Mouse (Mus musculus): ENCODE data around the gene Gm13697. TPM values are rescaled to one million over a fixed set of nuclear protein-coding genes. Genes with fewer than 3 reads are reported as not detected.
A peak's percentile ranks its signal among the peaks of the same experiment; 100 is the strongest.
"Not testable (repeated sequence)": the region's sequence is repeated elsewhere in the genome, so short reads cannot be mapped to it uniquely, and the experiment has no call there.

The Gm13697 gene
- polyA plus RNA-seq (2015; fragmentation: Nextera tagmentation; extraction: Ambion mirVana) = not detected in 2 replicates

DNA sequence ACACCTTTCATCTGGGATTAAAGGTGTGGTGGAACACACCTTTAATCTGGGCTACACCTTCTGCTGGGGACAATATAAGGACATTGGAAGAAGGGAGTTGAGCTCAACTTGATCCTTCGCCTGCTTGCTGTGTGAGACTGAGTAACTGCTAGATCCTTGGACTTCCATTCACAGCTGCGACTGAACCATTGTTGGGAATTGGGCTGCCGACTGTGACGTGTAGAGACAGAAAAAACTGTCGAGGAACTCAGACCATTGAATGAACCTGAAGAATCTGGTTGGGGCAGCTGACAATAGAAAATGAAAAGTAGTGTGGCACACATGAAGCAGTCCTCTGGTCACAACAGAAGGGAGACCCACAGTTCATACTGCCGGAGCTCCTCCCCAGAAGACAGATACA is at the start of gene Gm13697:
TSS of gene Gm13697 (plus strand) at position 301 of the 400 bp plus-strand sequence.
- H3K9me3 ChIP-seq (ENCODE audit: control insufficient read depth); H3K36me3 ChIP-seq (ENCODE audit: control insufficient read depth, insufficient read depth); H3K4me2 ChIP-seq (replicated peaks; ENCODE audit: low read depth); H3K4me1 ChIP-seq (replicated peaks; ENCODE audit: control insufficient read depth, insufficient read depth, low read length); H3K27me3 ChIP-seq (replicated peaks; ENCODE audit: control insufficient read depth, insufficient read depth, low read length); H3K4me3 ChIP-seq (ENCODE audit: low read depth, low read length); ATAC-seq; H3K27ac ChIP-seq (ENCODE audit: low read depth, low read length); H3K9ac ChIP-seq (ENCODE audit: low read depth, low read length): not testable (repeated sequence)
- no CpG with 5 or more reads among the region's 6 CpGs for WGBS

DNA sequence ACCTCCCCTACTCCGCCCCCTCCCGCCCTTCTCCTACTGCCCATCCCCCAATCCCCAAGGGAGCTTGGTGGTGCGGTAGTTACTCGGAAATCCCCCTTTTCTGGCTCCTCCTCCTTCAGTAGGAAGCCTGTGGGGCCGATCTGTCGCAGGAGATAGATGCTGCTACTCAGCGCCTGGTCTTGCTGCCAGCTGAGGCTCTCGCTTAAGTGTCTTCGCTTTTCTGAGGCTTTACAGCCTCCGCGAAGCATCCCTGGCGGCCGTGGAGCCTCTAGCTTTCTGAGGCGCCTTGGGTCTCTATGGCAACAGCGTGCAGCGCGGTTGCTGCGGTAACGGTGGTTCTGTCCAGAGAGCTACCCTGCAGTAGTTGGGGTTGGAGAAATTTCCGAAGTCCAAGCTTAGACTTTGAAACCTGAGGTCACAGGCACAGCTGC is 43.6 kb upstream of the Gm13697 start, which contains the start of gene Zswim2:
TSS of gene Zswim2 (minus strand) at position 298 of the 431 bp plus-strand sequence.
- Histone ChIP-seq H3K4me2 (replicated peaks; ENCODE audit: low read depth) (peak within 1 kb of the TSS; percentile 28), H3K27ac (ENCODE audit: low read depth, low read length) (no peak within 1 kb of the TSS), H3K9me3 (ENCODE audit: control insufficient read depth) (no peaks in the 10 kb centered on the region), H3K9ac (ENCODE audit: low read depth, low read length) (no peak within 1 kb of the TSS), H3K4me1 (replicated peaks; ENCODE audit: control insufficient read depth, insufficient read depth, low read length) (no peaks in the 10 kb centered on the region), H3K36me3 (ENCODE audit: control insufficient read depth, insufficient read depth) (no peaks in the 10 kb centered on the region), H3K27me3 (replicated peaks; ENCODE audit: control insufficient read depth, insufficient read depth, low read length) (no peaks in the 10 kb centered on the region), H3K4me3 (ENCODE audit: low read depth, low read length) (no peak within 1 kb of the TSS)
- no peak for ATAC-seq
- WGBS = 3% methylated on average over 20 of the region's 20 CpGs
- no peak for TF ChIP-seq CTCF (IDR thresholded peaks at IDR 0.05; ENCODE audit: low read depth)

DNA sequence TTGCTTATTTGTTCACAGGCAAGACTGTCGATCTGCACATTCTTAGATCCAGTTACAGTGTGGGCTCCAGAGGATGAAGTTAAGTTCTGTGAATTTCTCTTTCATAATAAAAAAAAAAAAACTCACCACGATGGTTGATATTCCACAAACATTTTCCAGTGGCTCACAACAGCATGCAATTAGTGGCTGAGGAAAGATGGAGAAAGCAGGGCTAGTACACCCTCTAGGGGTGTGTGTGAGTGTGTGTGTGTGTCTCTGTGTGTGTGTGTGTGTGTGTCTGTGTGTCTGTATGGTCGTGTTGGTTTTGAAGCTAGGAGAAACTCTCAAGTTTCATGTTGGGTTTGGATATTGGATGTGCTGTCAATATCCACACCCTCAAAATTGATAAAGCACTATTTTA is 43.2 kb upstream of the Gm13697 start:
- H3K36me3 ChIP-seq (ENCODE audit: control insufficient read depth, insufficient read depth) = no peaks in the 10 kb centered on the region
- H3K27ac ChIP-seq (ENCODE audit: low read depth, low read length) = no peak overlapping the region
- H3K4me2 ChIP-seq (replicated peaks; ENCODE audit: low read depth) = peak overlapping the region; percentile 28
- 49% methylated on average over 3 of the region's 3 CpGs for WGBS
- no peak for TF ChIP-seq CTCF (IDR thresholded peaks at IDR 0.05; ENCODE audit: low read depth)
- no peaks in the 10 kb centered on the region for H3K27me3 ChIP-seq (replicated peaks; ENCODE audit: control insufficient read depth, insufficient read depth, low read length)
- H3K9ac ChIP-seq (ENCODE audit: low read depth, low read length) = no peak overlapping the region
- H3K4me1 ChIP-seq (replicated peaks; ENCODE audit: control insufficient read depth, insufficient read depth, low read length) = no peaks in the 10 kb centered on the region
- no peak for ATAC-seq
- H3K4me3 ChIP-seq (ENCODE audit: low read depth, low read length) = no peak overlapping the region
- H3K9me3 ChIP-seq (ENCODE audit: control insufficient read depth) = no peaks in the 10 kb centered on the region

DNA sequence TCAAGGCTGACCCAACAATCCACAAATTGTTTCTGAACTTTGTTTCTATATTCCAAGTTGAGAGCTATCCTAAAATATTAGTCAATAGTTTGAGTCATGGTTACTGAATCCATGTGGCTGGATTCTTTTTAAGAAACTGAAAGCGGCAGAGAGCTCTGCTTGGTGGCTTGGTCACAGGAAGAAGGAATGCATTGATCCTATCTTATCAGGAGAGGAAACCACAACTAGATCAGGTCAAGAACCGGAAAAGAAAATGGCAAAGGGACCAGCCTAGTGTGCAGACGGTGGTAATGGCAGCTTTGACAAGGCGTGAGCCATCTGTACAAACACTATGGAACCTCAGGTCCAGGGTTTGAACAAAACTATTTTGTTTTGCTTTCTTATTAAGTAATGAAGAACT is 42.8 kb upstream of the Gm13697 start:
- no peaks in the 10 kb centered on the region for H3K9me3 ChIP-seq (ENCODE audit: control insufficient read depth)

DNA sequence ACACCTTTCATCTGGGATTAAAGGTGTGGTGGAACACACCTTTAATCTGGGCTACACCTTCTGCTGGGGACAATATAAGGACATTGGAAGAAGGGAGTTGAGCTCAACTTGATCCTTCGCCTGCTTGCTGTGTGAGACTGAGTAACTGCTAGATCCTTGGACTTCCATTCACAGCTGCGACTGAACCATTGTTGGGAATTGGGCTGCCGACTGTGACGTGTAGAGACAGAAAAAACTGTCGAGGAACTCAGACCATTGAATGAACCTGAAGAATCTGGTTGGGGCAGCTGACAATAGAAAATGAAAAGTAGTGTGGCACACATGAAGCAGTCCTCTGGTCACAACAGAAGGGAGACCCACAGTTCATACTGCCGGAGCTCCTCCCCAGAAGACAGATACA is 29.1 kb upstream of the Gm13697 start, which contains the start of gene Gm13698:
TSS of gene Gm13698 (plus strand) at position 301 of the 400 bp plus-strand sequence.
- not testable (repeated sequence) for H3K27ac ChIP-seq (ENCODE audit: low read depth, low read length); H3K27me3 ChIP-seq (replicated peaks; ENCODE audit: control insufficient read depth, insufficient read depth, low read length); ATAC-seq; H3K4me2 ChIP-seq (replicated peaks; ENCODE audit: low read depth); H3K9me3 ChIP-seq (ENCODE audit: control insufficient read depth); H3K4me1 ChIP-seq (replicated peaks; ENCODE audit: control insufficient read depth, insufficient read depth, low read length); H3K4me3 ChIP-seq (ENCODE audit: low read depth, low read length); H3K36me3 ChIP-seq (ENCODE audit: control insufficient read depth, insufficient read depth); H3K9ac ChIP-seq (ENCODE audit: low read depth, low read length)
- WGBS = no CpG with 5 or more reads among the region's 6 CpGs

More for the DNA sequence above, 42.8 kb upstream of the Gm13697 start:
- ATAC-seq = no peak
- TF ChIP-seq CTCF (IDR thresholded peaks at IDR 0.05; ENCODE audit: low read depth) = no peak
- no peak overlapping the region for H3K4me2 ChIP-seq (replicated peaks; ENCODE audit: low read depth)
- H3K4me3 ChIP-seq (ENCODE audit: low read depth, low read length) = no peak overlapping the region
- no peaks in the 10 kb centered on the region for H3K4me1 ChIP-seq (replicated peaks; ENCODE audit: control insufficient read depth, insufficient read depth, low read length)
- 69% methylated on average over 4 of the region's 4 CpGs for WGBS
- no peaks in the 10 kb centered on the region for H3K27me3 ChIP-seq (replicated peaks; ENCODE audit: control insufficient read depth, insufficient read depth, low read length)
- H3K36me3 ChIP-seq (ENCODE audit: control insufficient read depth, insufficient read depth) = no peaks in the 10 kb centered on the region
- H3K27ac ChIP-seq (ENCODE audit: low read depth, low read length) = no peak overlapping the region
- no peak overlapping the region for H3K9ac ChIP-seq (ENCODE audit: low read depth, low read length)

DNA sequence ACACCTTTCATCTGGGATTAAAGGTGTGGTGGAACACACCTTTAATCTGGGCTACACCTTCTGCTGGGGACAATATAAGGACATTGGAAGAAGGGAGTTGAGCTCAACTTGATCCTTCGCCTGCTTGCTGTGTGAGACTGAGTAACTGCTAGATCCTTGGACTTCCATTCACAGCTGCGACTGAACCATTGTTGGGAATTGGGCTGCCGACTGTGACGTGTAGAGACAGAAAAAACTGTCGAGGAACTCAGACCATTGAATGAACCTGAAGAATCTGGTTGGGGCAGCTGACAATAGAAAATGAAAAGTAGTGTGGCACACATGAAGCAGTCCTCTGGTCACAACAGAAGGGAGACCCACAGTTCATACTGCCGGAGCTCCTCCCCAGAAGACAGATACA is 23.3 kb upstream of the Gm13697 start, which contains the start of gene Gm13693:
TSS of gene Gm13693 (plus strand) at position 301 of the 400 bp plus-strand sequence.
- H3K27me3 ChIP-seq (replicated peaks; ENCODE audit: control insufficient read depth, insufficient read depth, low read length); H3K27ac ChIP-seq (ENCODE audit: low read depth, low read length); ATAC-seq; H3K36me3 ChIP-seq (ENCODE audit: control insufficient read depth, insufficient read depth); H3K4me1 ChIP-seq (replicated peaks; ENCODE audit: control insufficient read depth, insufficient read depth, low read length); H3K4me2 ChIP-seq (replicated peaks; ENCODE audit: low read depth); H3K9me3 ChIP-seq (ENCODE audit: control insufficient read depth); H3K4me3 ChIP-seq (ENCODE audit: low read depth, low read length); H3K9ac ChIP-seq (ENCODE audit: low read depth, low read length): not testable (repeated sequence)
- no CpG with 5 or more reads among the region's 6 CpGs for WGBS

DNA sequence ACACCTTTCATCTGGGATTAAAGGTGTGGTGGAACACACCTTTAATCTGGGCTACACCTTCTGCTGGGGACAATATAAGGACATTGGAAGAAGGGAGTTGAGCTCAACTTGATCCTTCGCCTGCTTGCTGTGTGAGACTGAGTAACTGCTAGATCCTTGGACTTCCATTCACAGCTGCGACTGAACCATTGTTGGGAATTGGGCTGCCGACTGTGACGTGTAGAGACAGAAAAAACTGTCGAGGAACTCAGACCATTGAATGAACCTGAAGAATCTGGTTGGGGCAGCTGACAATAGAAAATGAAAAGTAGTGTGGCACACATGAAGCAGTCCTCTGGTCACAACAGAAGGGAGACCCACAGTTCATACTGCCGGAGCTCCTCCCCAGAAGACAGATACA is 17.5 kb upstream of the Gm13697 start, which contains the start of gene Gm13695:
TSS of gene Gm13695 (plus strand) at position 301 of the 400 bp plus-strand sequence.
- not testable (repeated sequence) for H3K27ac ChIP-seq (ENCODE audit: low read depth, low read length); H3K4me2 ChIP-seq (replicated peaks; ENCODE audit: low read depth); H3K36me3 ChIP-seq (ENCODE audit: control insufficient read depth, insufficient read depth); H3K9me3 ChIP-seq (ENCODE audit: control insufficient read depth); H3K27me3 ChIP-seq (replicated peaks; ENCODE audit: control insufficient read depth, insufficient read depth, low read length); H3K4me3 ChIP-seq (ENCODE audit: low read depth, low read length); ATAC-seq; H3K9ac ChIP-seq (ENCODE audit: low read depth, low read length); H3K4me1 ChIP-seq (replicated peaks; ENCODE audit: control insufficient read depth, insufficient read depth, low read length)
- WGBS = no CpG with 5 or more reads among the region's 6 CpGs

DNA sequence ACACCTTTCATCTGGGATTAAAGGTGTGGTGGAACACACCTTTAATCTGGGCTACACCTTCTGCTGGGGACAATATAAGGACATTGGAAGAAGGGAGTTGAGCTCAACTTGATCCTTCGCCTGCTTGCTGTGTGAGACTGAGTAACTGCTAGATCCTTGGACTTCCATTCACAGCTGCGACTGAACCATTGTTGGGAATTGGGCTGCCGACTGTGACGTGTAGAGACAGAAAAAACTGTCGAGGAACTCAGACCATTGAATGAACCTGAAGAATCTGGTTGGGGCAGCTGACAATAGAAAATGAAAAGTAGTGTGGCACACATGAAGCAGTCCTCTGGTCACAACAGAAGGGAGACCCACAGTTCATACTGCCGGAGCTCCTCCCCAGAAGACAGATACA is 11.7 kb upstream of the Gm13697 start, which contains the start of gene Gm13696:
TSS of gene Gm13696 (plus strand) at position 301 of the 400 bp plus-strand sequence.
- H3K4me3 ChIP-seq (ENCODE audit: low read depth, low read length); H3K9me3 ChIP-seq (ENCODE audit: control insufficient read depth); H3K27ac ChIP-seq (ENCODE audit: low read depth, low read length); H3K4me2 ChIP-seq (replicated peaks; ENCODE audit: low read depth); H3K4me1 ChIP-seq (replicated peaks; ENCODE audit: control insufficient read depth, insufficient read depth, low read length); H3K36me3 ChIP-seq (ENCODE audit: control insufficient read depth, insufficient read depth); H3K27me3 ChIP-seq (replicated peaks; ENCODE audit: control insufficient read depth, insufficient read depth, low read length); H3K9ac ChIP-seq (ENCODE audit: low read depth, low read length); ATAC-seq: not testable (repeated sequence)
- no CpG with 5 or more reads among the region's 6 CpGs for WGBS

DNA sequence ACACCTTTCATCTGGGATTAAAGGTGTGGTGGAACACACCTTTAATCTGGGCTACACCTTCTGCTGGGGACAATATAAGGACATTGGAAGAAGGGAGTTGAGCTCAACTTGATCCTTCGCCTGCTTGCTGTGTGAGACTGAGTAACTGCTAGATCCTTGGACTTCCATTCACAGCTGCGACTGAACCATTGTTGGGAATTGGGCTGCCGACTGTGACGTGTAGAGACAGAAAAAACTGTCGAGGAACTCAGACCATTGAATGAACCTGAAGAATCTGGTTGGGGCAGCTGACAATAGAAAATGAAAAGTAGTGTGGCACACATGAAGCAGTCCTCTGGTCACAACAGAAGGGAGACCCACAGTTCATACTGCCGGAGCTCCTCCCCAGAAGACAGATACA is 5.9 kb upstream of the Gm13697 start, which contains the start of gene Gm13694:
TSS of gene Gm13694 (plus strand) at position 301 of the 400 bp plus-strand sequence.
- H3K9me3 ChIP-seq (ENCODE audit: control insufficient read depth); H3K36me3 ChIP-seq (ENCODE audit: control insufficient read depth, insufficient read depth); H3K27me3 ChIP-seq (replicated peaks; ENCODE audit: control insufficient read depth, insufficient read depth, low read length); H3K4me1 ChIP-seq (replicated peaks; ENCODE audit: control insufficient read depth, insufficient read depth, low read length); H3K27ac ChIP-seq (ENCODE audit: low read depth, low read length); H3K4me3 ChIP-seq (ENCODE audit: low read depth, low read length); H3K9ac ChIP-seq (ENCODE audit: low read depth, low read length); ATAC-seq; H3K4me2 ChIP-seq (replicated peaks; ENCODE audit: low read depth): not testable (repeated sequence)
- WGBS = no CpG with 5 or more reads among the region's 6 CpGs
